Mouse (Mus musculus): ENCODE measurements around the gene Nphp1. TPM values are rescaled to one million over a fixed set of nuclear protein-coding genes. Genes with fewer than 3 reads are reported as not detected.
A peak's percentile ranks its signal among the peaks of the same experiment; 100 is the strongest.

Nphp1 gene
- polyA plus RNA-seq (2016; fragmentation: Nextera tagmentation; extraction: Ambion mirVana), result 45.8 and 48.6 TPM in 2 replicates

DNA sequence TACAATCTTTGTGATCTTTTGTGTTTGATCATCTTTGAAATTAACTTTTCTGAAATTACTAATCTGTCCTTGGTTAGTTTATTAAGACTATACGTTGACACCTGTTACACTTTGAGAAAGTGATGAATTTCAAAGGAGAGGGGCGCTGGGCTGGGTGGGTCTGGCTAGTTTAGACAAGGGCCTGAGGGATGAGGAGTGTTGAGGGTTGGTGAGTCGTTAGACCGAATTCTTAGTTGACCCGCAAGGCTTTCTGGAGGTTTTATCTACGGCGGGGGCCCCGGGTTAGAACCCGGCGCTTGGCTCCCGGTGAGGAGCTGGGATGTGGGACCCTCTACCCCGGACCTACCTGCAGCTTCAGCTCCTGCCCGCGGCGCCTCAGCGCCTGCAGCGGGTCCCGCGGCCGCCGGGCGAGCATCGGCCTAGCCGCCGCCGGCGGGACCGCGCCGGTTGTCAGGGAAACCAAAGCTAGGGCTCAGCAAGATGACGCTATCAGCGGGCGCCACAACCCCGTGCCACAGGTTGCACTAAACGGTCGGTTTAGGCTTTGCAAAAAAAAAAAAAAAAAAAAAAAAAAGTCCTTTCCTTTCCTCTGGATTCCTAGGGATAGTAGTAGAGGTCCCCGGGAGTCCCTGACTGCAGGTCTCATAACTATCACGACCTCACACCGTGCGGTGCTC, at the start of gene Nphp1:
Gene Nphp1, minus strand, starts transcription at position 458 of the 677 bp plus-strand sequence.
- peaks cover 41% of the 10 kb centered on the region for H3K4me1 ChIP-seq
- H3K27ac ChIP-seq, result peak within 1 kb of the TSS; percentile 92
- under 1% methylated on average over 40 of the region's 40 CpGs for WGBS
- peak within 1 kb of the TSS; percentile 75 for H3K4me3 ChIP-seq
- DNase-seq (ENCODE audit: extremely low spot score, low spot score), result peak; percentile 86
- H3K27me3 ChIP-seq (ENCODE audit: poor library complexity, severe bottlenecking), result no peaks in the 10 kb centered on the region
- no peaks in the 10 kb centered on the region for H3K36me3 ChIP-seq (replicated peaks)
- no peaks in the 10 kb centered on the region for H3K9me3 ChIP-seq

DNA sequence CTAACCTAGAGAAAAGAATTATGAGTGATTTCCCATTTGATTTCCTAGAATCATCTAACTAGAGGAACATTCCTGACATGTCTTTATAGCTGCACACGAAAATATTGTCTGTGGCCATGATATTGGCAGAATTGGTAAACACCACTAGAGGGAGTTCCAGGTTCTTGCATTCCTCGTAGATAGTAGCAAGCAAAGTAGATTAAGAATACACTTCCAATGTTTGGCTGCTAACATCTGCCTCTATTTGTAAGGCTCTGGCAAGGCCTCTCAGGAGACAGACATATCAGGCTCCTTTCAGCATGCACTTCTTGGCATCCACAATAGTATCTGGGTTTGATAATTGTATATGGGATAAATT, 44.1 kb upstream of the Nphp1 start:
- Histone ChIP-seq H3K9me3 (no peaks in the 10 kb centered on the region), H3K36me3 (replicated peaks) (peaks cover 19% of the 10 kb centered on the region), H3K4me1 (peaks cover 23% of the 10 kb centered on the region), H3K4me3 (no peak overlapping the region), H3K27me3 (ENCODE audit: poor library complexity, severe bottlenecking) (peaks cover 10% of the 10 kb centered on the region), H3K27ac (no peak overlapping the region)
- no peak for DNase-seq (ENCODE audit: extremely low spot score, low spot score)
- 28% methylated on average over 2 of the region's 2 CpGs for WGBS

DNA sequence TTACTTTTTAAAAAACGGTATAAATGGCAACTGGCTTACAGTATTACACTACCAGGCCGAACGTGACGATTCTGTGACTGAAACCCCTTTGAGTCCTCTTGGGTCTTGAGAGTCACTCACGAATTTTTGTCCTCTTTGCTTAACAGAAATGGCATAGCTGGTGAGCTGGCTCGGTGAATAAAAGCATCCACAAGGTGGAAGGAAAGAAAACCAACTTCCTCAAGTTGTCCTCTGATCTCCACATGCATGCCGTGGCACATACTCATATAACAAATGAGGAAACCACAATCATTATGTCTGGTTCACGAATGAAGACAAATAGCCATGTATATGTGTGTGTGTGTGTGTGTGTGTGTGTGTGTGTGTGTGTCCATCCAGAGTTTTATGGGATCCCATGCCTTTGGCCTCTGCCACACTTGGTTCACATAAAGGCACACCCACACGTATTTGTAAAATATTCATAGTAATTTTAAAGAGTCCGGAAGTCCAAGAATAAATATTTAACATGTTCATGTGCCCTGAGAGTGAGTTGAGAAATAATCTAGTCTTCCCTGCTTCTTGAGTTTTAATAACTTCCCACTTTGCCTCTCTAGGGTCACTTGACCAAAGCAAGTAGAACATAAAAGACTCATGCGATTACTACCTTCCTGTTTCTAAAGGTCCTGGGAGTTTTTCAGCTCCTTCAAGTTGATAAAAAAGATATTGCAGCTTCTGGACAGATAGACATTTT, 43.6 kb upstream of the Nphp1 start:
- Histone ChIP-seq H3K27me3 (ENCODE audit: poor library complexity, severe bottlenecking) (peaks cover 5% of the 10 kb centered on the region; the same call in 1 of the 2 replicates), H3K27ac (peak overlapping the region; percentile 91), H3K4me3 (peak overlapping the region; percentile 93), H3K4me1 (peaks cover 23% of the 10 kb centered on the region), H3K36me3 (replicated peaks) (peaks cover 25% of the 10 kb centered on the region), H3K9me3 (no peaks in the 10 kb centered on the region)
- WGBS, result 46% methylated on average over 11 of the region's 11 CpGs
- no peak for DNase-seq (ENCODE audit: extremely low spot score, low spot score)

DNA sequence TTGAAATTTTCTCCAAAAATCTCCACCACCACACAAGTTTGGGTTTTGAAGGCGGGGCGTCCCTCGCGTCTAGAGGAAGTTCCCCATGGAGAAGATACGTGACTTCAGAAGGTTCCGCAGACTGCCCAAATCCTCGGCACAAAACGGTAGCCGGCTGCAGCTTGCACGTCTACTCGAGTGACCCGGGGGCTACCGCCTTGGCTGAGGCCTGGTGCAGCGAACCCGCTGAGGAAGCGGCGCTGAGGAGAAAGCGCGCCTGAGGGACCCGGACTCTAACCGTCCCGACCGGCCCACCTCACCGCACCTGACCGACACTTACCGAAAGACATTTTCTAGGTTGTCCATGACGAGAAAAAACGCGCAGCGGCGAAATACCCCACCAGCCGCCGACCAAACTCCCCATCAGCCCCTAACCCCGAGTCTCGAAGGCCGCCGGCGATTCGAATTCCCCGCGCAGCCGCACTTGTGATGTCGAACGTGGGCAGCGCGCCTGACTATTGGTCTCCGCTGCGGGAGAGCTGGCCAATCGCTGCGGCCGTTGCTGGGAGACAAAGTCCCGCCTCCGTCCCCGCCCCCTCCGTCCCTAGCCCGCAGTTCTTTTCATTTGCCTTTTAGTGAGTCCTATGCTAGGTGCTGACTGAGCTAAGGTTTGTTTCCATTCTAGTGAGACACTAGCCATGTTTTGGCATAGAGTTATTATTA, 42.9 kb upstream of the Nphp1 start, which contains the start of gene Bub1:
Gene Bub1, minus strand, starts transcription at position 465 of the 702 bp plus-strand sequence.
- Histone ChIP-seq H3K27me3 (ENCODE audit: poor library complexity, severe bottlenecking) (no peaks in the 10 kb centered on the region), H3K36me3 (replicated peaks) (peaks cover 32% of the 10 kb centered on the region), H3K4me3 (peak within 1 kb of the TSS; percentile 93), H3K27ac (peak within 1 kb of the TSS; percentile 91), H3K4me1 (peaks cover 23% of the 10 kb centered on the region), H3K9me3 (no peaks in the 10 kb centered on the region)
- WGBS, result under 1% methylated on average over 56 of the region's 56 CpGs
- peak; percentile 95 for DNase-seq (ENCODE audit: extremely low spot score, low spot score)

DNA sequence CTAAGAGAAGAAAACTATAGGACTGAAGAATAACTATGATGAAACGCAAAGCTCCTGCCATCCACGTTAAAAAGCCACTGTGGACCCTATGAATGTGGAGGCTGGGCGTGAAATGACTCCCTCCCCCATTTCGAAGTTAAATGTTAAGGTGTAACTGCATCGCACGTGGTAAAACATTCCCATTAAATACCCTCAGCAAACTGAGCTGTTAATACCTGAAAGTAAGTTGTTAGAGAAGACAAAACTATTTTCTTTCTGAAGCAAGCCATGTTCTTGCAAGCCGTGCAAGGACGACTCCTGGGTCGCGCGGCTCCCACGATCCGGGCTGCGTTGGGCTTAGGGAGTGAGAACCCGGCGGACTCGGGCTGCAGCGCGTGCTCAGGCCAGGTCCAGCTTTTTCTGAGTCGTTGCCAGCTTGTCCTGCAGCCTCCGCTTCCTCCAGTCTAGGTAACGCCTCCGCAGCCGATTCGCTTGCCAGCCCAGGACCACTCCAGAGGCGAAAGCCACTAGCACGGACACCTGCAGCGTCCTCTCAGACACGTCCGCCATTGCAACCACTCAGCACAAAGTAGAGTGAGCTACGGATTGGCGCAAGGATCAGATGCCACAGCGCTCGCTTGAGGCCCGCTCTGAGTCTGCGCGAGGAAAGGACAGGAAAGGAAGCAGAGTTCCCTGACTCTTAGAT, 3.4 kb upstream of the Nphp1 start, which contains the start of gene Mtln:
Gene Mtln, minus strand, starts transcription at position 570 of the 685 bp plus-strand sequence.
- WGBS, result 3% methylated on average over 37 of the region's 37 CpGs
- Histone ChIP-seq H3K27me3 (ENCODE audit: poor library complexity, severe bottlenecking) (no peaks in the 10 kb centered on the region), H3K27ac (peak within 1 kb of the TSS; percentile 97), H3K4me1 (peaks cover 41% of the 10 kb centered on the region), H3K4me3 (peak within 1 kb of the TSS; percentile 82), H3K36me3 (replicated peaks) (no peaks in the 10 kb centered on the region), H3K9me3 (no peaks in the 10 kb centered on the region)
- DNase-seq (ENCODE audit: extremely low spot score, low spot score), result peak; percentile 89

DNA sequence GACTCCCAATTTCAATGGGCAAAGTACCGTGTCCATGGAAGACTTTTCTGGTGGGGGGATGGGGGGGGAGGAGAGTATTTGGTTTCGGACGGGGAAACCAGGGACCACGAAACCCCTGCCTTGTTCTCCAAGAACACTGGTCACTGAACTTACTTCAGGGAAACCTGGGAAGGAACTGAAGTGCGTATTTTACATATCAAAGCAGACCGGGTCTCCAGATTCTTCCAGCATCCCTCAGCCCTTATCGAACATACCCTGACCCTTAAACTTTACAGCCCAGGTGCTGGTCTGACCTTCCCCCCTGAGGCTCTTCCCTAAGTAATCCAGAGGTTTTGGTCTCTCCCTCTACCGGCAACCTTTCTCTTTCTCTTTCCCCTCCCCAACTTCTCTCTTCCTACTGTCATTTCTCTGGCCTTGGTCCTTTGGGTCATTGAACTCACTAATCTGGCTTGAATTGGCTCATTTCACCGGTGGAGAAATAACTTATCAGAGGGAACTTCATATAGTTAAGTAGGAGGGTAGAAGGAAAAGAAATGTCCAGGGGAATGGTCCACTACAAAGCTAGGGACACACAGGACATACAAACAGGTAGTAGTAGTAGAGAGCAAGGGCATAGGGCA, 1.1 kb upstream of the Nphp1 start:
- H3K27ac ChIP-seq, result peak overlapping the region; percentile 92
- WGBS, result 19% methylated on average over 9 of the region's 9 CpGs

DNA sequence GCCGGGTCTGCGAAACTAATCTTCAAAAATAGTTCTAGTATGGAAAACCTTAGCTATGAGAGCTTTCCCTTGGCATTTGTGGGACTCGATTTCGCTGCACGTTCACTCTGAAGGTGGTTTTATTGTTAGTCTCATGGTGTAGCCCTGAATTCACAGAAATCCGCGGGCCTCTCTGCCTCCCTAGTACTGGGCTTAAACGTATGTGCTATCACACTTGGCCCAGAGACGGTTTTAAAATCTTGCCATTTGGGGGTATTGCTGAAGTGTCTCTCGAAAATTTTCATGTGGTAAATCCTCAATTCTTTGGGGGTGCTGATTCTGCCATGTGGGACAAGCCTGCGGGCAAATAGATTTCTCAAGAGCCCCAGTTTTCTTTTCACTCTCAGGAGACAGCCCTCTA, 441 bp upstream of the Nphp1 start:
- 7% methylated on average over 11 of the region's 11 CpGs for WGBS
- DNase-seq (ENCODE audit: extremely low spot score, low spot score), result peak; percentile 28
- Histone ChIP-seq H3K27me3 (ENCODE audit: poor library complexity, severe bottlenecking) (no peaks in the 10 kb centered on the region), H3K36me3 (replicated peaks) (no peaks in the 10 kb centered on the region), H3K9me3 (no peaks in the 10 kb centered on the region), H3K4me1 (peaks cover 41% of the 10 kb centered on the region), H3K4me3 (peak overlapping the region; percentile 75), H3K27ac (peak overlapping the region; percentile 92)

More for the DNA sequence above, 1.1 kb upstream of the Nphp1 start:
- Histone ChIP-seq H3K9me3 (no peaks in the 10 kb centered on the region), H3K4me3 (peak overlapping the region; percentile 75), H3K27me3 (ENCODE audit: poor library complexity, severe bottlenecking) (no peaks in the 10 kb centered on the region), H3K4me1 (peaks cover 41% of the 10 kb centered on the region), H3K36me3 (replicated peaks) (no peaks in the 10 kb centered on the region)
- no peak for DNase-seq (ENCODE audit: extremely low spot score, low spot score)

DNA sequence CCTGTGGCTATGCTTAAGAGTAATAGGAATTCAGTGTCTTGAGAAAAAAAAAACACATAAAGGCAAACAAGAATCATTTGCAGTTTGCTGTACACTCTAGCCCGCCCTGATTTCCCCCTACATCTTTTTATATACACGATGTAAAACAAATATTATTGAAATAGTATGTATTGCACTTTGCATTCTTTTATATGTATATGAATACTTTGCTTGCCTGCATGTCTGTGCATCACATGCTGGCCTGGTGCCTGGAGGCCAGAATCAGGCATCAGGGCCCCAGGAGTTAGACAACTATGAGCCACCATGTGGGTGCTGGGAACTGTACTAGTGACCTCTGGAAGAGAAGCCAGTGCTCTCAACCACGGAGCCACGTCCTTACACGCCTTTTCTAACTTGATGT, 1.5 kb downstream of the Nphp1 start:
- WGBS, result 91% methylated on average over 5 of the region's 5 CpGs
- no peak for DNase-seq (ENCODE audit: extremely low spot score, low spot score)

DNA sequence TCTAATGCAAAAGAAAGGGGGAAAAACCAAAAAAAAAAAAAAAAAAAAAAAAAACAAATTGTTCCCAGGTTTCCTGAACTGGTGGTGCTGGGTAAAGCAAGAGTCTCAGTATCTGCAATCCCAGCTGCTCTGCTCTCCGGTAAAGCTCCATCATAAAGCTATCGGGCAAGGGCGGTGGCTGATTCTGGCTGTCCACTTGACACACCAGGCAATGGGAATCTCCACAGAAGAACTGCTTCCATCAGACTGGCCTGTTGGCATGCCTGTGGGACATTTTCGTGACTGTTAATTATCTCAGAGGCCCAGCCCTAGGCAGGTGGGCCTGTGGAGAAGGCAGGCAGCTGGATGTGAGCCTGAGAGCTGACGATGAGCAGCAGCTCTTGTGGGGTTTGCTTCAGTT, 10.2 kb downstream of the Nphp1 start:
- 89% methylated on average over 5 of the region's 5 CpGs for WGBS
- H3K36me3 ChIP-seq (replicated peaks), result peaks cover 49% of the 10 kb centered on the region
- H3K27me3 ChIP-seq (ENCODE audit: poor library complexity, severe bottlenecking), result no peaks in the 10 kb centered on the region
- H3K27ac ChIP-seq, result no peak overlapping the region
- no peaks in the 10 kb centered on the region for H3K9me3 ChIP-seq
- H3K4me3 ChIP-seq, result no peak overlapping the region
- peaks cover 19% of the 10 kb centered on the region for H3K4me1 ChIP-seq
- no peak for DNase-seq (ENCODE audit: extremely low spot score, low spot score)

More for the DNA sequence above, 1.5 kb downstream of the Nphp1 start:
- no peak overlapping the region for H3K27ac ChIP-seq
- H3K4me3 ChIP-seq, result no peak overlapping the region
- peaks cover 38% of the 10 kb centered on the region for H3K4me1 ChIP-seq
- no peaks in the 10 kb centered on the region for H3K27me3 ChIP-seq (ENCODE audit: poor library complexity, severe bottlenecking)
- H3K36me3 ChIP-seq (replicated peaks), result no peaks in the 10 kb centered on the region
- H3K9me3 ChIP-seq, result no peaks in the 10 kb centered on the region

DNA sequence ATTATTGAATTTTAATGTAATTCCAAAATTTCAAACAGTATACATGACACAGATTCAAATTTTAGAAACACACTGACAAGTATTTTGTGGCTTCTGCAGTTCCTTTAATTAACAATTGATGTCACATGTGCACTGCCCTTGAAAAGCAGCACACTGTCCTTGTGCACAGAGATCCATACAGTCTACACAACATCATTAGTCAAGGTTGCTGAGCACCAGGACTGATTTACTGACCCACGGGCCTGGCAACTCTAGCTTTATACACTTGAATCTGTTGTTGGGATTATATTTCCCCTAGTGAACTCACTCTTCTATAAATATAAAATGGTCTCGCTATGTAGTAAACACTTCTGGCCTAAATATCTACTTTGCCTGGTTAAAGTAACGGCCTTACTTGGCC, 13.7 kb downstream of the Nphp1 start:
- Histone ChIP-seq H3K4me3 (no peak overlapping the region), H3K36me3 (replicated peaks) (peaks cover 77% of the 10 kb centered on the region), H3K27ac (peak overlapping the region; percentile 84), H3K27me3 (ENCODE audit: poor library complexity, severe bottlenecking) (no peaks in the 10 kb centered on the region), H3K4me1 (peaks cover 19% of the 10 kb centered on the region), H3K9me3 (no peaks in the 10 kb centered on the region)
- no peak for DNase-seq (ENCODE audit: extremely low spot score, low spot score)
- 69% methylated on average over 3 of the region's 3 CpGs for WGBS

DNA sequence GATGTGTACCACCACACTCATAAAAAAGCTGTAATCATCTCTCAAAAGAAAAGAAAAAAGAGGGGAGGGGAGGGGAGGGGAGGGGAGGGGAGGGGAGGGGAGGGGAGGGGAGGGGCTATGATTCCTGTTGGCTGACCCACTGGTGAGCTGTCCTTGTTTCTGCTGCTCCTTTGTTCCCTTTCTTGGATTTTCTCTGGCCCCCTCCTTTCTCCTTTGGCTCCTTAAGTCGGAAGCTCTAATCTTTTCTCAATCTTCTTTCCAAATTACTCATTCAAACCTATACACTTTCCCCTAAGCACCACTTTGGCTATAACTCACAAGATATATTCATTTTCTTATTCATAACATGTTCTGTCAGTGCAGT, 14.1 kb downstream of the Nphp1 start:
- H3K36me3 ChIP-seq (replicated peaks), result peaks cover 78% of the 10 kb centered on the region
- peak overlapping the region; percentile 84 for H3K27ac ChIP-seq
- peak overlapping the region; percentile 31; the same call in 1 of the 2 replicates for H3K4me3 ChIP-seq
- no peaks in the 10 kb centered on the region for H3K27me3 ChIP-seq (ENCODE audit: poor library complexity, severe bottlenecking)
- H3K4me1 ChIP-seq, result peaks cover 19% of the 10 kb centered on the region
- no peaks in the 10 kb centered on the region for H3K9me3 ChIP-seq
- 6% methylated on average over 1 of the region's 1 CpGs for WGBS
- DNase-seq (ENCODE audit: extremely low spot score, low spot score), result no peak
